Mouse (Mus musculus) stomach, postnatal 0 days (tissue): ENCODE measurements at regions not wholly inside any gene's neighbourhood (a gene's known extent, or its start where the extent isn't known, plus 50 kb on each side); places are given as distances from the start of the nearest gene placed in this dataset.

Source experiments
- ATAC-seq: fragments of 200-750 bp; cut with Nextera tagmentation; 2 replicates; pipeline ENCODE4 v1.8.0; 2017; ENCODE audit not compliant: low FRiP score, low TSS enrichment
- DNase-seq: peaks from one replicate; pipeline ENCODE4 v3.0.0-alpha.2; 2016; ENCODE audit warnings: low spot score
- H3K27ac ChIP-seq: fragments of 300-500 bp; sonication (generic); replicated peaks from 2 replicates; pipeline ENCODE4 v1.5.1; 2014; ENCODE audit warnings: mild to moderate bottlenecking, control low read depth
- H3K27me3 ChIP-seq: fragments of 300-500 bp; sonication (generic); 2 replicates; pipeline ENCODE4 v1.6.1; 2014; ENCODE audit warnings: low read length; ENCODE audit not compliant: control insufficient read depth, insufficient read depth
- H3K36me3 ChIP-seq: fragments of 300-500 bp; sonication (generic); 2 replicates; pipeline ENCODE4 v1.6.1; 2014; ENCODE audit warnings: low read length, mixed read lengths; ENCODE audit not compliant: control insufficient read depth, insufficient read depth
- H3K4me1 ChIP-seq: fragments of 300-500 bp; sonication (generic); replicated peaks from 2 replicates; pipeline ENCODE4 v1.6.1; 2014; ENCODE audit warnings: antibody characterized with exemption; ENCODE audit not compliant: control insufficient read depth, insufficient read depth
- H3K4me2 ChIP-seq: fragments of 300-500 bp; sonication (generic); replicated peaks from 2 replicates; pipeline ENCODE4 v1.6.1; 2014; ENCODE audit warnings: low read depth, mild to moderate bottlenecking, control low read depth, moderate library complexity
- H3K4me3 ChIP-seq: fragments of 300-500 bp; sonication (generic); 2 replicates; pipeline ENCODE4 v1.5.1; 2014; ENCODE audit warnings: low read depth, low read length, control low read depth
- H3K9ac ChIP-seq: fragments of 300-500 bp; sonication (generic); 2 replicates; pipeline ENCODE4 v1.6.1; 2014; ENCODE audit warnings: mild to moderate bottlenecking, low read length, control low read depth, mixed read lengths
- H3K9me3 ChIP-seq: fragments of 300-500 bp; sonication (generic); 2 replicates; pipeline ENCODE4 v1.6.1; 2016; ENCODE audit warnings: low read length; ENCODE audit not compliant: control insufficient read depth
- CTCF ChIP-seq: IDR thresholded peaks from 2 replicates; pipeline ENCODE4 v1.5.1; 2016; ENCODE audit warnings: antibody characterized with exemption, low read depth, mild to moderate bottlenecking, moderate library complexity
- EP300 ChIP-seq: optimal IDR thresholded peaks from 2 replicates; pipeline ENCODE3; 2016; ENCODE audit warnings: antibody characterized with exemption
- WGBS: fragments of 180-500 bp; shearing (Covaris S2); extraction: QIAGEN DNeasy Blood & Tissue Kit; methylation state at CpG from one replicate; pipeline ENCODE4 v1.1.7; 2014; 5-methylcytosine and 5-hydroxymethylcytosine counted together

GRCm38 (mm10) chr8:89308532-89308931 lies 264.6 kb upstream of the Sall1 start:
- H3K4me2 ChIP-seq, result no peak overlapping the region
- H3K36me3 ChIP-seq, result no peaks in the 10 kb centered on the region
- no peaks in the 10 kb centered on the region for H3K27me3 ChIP-seq
- H3K27ac ChIP-seq, result no peak overlapping the region
- TF ChIP-seq CTCF (no peak), EP300 (no peak)
- ATAC-seq (no peak), DNase-seq (no peak)
- no peak overlapping the region for H3K4me3 ChIP-seq
- no peaks in the 10 kb centered on the region for H3K4me1 ChIP-seq
- WGBS, result 56% methylated on average over 8 of the region's 8 CpGs
- H3K9me3 ChIP-seq, result no peaks in the 10 kb centered on the region
- no peak overlapping the region for H3K9ac ChIP-seq

GRCm38 (mm10) chr8:89307601-89308000 lies 263.6 kb upstream of the Sall1 start:
- H3K9me3 ChIP-seq, result no peaks in the 10 kb centered on the region
- no peaks in the 10 kb centered on the region for H3K36me3 ChIP-seq
- H3K4me2 ChIP-seq, result no peak overlapping the region
- no peak for TF ChIP-seq CTCF
- DNase-seq, result no peak
- WGBS, result 39% methylated on average over 10 of the region's 10 CpGs
- H3K27me3 ChIP-seq, result no peaks in the 10 kb centered on the region
- no peak for ATAC-seq
- H3K9ac ChIP-seq, result no peak overlapping the region
- H3K27ac ChIP-seq, result no peak overlapping the region
- no peak overlapping the region for H3K4me3 ChIP-seq
- no peaks in the 10 kb centered on the region for H3K4me1 ChIP-seq

- ATAC-seq, result no peak
Observed at GRCm38 (mm10) chr8:89307085-89307484, 263.1 kb upstream of the Sall1 start.

GRCm38 (mm10) chr8:89304116-89304515 lies 260.2 kb upstream of the Sall1 start:
- Histone ChIP-seq H3K27me3 (no peaks in the 10 kb centered on the region), H3K9me3 (no peaks in the 10 kb centered on the region), H3K27ac (no peak overlapping the region), H3K4me3 (no peak overlapping the region), H3K9ac (no peak overlapping the region), H3K36me3 (no peaks in the 10 kb centered on the region), H3K4me2 (no peak overlapping the region), H3K4me1 (no peaks in the 10 kb centered on the region)
- 73% methylated on average over 10 of the region's 10 CpGs for WGBS
- ATAC-seq (no peak), DNase-seq (no peak)
- TF ChIP-seq CTCF (no peak), EP300 (no peak)

More at GRCm38 (mm10) chr8:89307085-89307484, 263.1 kb upstream of the Sall1 start:
- no peak overlapping the region for H3K27ac ChIP-seq
- H3K4me2 ChIP-seq, result no peak overlapping the region
- H3K9me3 ChIP-seq, result no peaks in the 10 kb centered on the region
- 67% methylated on average over 4 of the region's 4 CpGs for WGBS
- DNase-seq, result no peak
- H3K4me1 ChIP-seq, result no peaks in the 10 kb centered on the region
- no peak overlapping the region for H3K4me3 ChIP-seq
- H3K36me3 ChIP-seq, result no peaks in the 10 kb centered on the region
- no peak overlapping the region for H3K9ac ChIP-seq
- H3K27me3 ChIP-seq, result no peaks in the 10 kb centered on the region
- no peak for TF ChIP-seq CTCF

- WGBS, result 60% methylated on average over 4 of the region's 4 CpGs
- H3K4me2 ChIP-seq, result no peak overlapping the region
- H3K9me3 ChIP-seq, result no peaks in the 10 kb centered on the region
- H3K4me1 ChIP-seq, result no peaks in the 10 kb centered on the region
- no peak overlapping the region for H3K27ac ChIP-seq
- no peaks in the 10 kb centered on the region for H3K27me3 ChIP-seq
- H3K9ac ChIP-seq, result no peak overlapping the region
- TF ChIP-seq EP300 (no peak), CTCF (no peak)
- H3K4me3 ChIP-seq, result no peak overlapping the region
- H3K36me3 ChIP-seq, result no peaks in the 10 kb centered on the region
- ATAC-seq, result no peak
- DNase-seq, result no peak
Observed at GRCm38 (mm10) chr8:89303326-89303725, 259.4 kb upstream of the Sall1 start.

DNA sequence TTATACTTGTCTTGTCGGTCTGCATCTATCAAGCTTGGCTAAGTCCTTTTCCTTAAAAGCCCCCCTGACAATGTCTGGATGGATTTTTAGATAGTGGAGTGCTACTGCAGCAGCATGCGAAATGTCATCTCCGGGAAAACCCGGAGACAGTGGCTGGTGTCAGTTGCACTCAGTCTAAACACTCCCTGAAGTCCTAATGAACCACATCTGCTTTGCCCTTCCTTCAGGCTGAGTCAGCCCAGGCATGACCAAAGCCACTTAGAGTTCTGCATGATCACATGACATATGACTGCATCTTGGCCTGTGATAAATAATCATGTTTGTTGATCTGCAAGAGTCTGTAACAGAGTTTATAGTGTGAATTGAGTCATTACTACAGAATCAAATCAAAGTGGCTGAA lies 255.7 kb upstream of the Sall1 start:
- H3K36me3 ChIP-seq, result no peaks in the 10 kb centered on the region
- H3K4me1 ChIP-seq, result no peaks in the 10 kb centered on the region
- H3K4me2 ChIP-seq, result no peak overlapping the region
- TF ChIP-seq EP300 (no peak), CTCF (no peak)
- no peak overlapping the region for H3K9ac ChIP-seq
- ATAC-seq (no peak), DNase-seq (no peak)
- no peak overlapping the region for H3K4me3 ChIP-seq
- WGBS, result 62% methylated on average over 4 of the region's 4 CpGs
- no peak overlapping the region for H3K27ac ChIP-seq
- H3K9me3 ChIP-seq, result no peaks in the 10 kb centered on the region
- H3K27me3 ChIP-seq, result no peaks in the 10 kb centered on the region
